Mouse (Mus musculus): ENCODE data around the gene Samd5. TPM values are rescaled to one million over a fixed set of nuclear protein-coding genes. Genes with fewer than 3 reads are reported as not detected.

Samd5 gene
- polyA plus RNA-seq, 1 experiment from 2014 or later, result 15.1 TPM

- H3K4me1 ChIP-seq (replicated peaks; ENCODE audit: control insufficient read depth, insufficient read depth, low read length), result no peaks in the 10 kb centered on the region
- H3K4me2 ChIP-seq (ENCODE audit: low read length), result no peak overlapping the region
- WGBS, result 37% methylated on average over 4 of the region's 4 CpGs
- no peak overlapping the region for H3K4me3 ChIP-seq (ENCODE audit: low read depth, low read length)
- H3K27me3 ChIP-seq (replicated peaks; ENCODE audit: control insufficient read depth, insufficient read depth, low read length), result no peaks in the 10 kb centered on the region
- ATAC-seq (replicated peaks; ENCODE audit: low FRiP score, low TSS enrichment, low read depth) (no peak), DNase-seq (ENCODE audit: low spot score) (peak; percentile 71)
- no peak overlapping the region for H3K27ac ChIP-seq (ENCODE audit: low read depth)
- no peak overlapping the region for H3K9ac ChIP-seq (ENCODE audit: low read length)
- H3K36me3 ChIP-seq (ENCODE audit: control insufficient read depth, insufficient read depth, low read length), result no peaks in the 10 kb centered on the region
- no peaks in the 10 kb centered on the region for H3K9me3 ChIP-seq (ENCODE audit: control insufficient read depth, low read length)
These were observed 99.4 kb downstream of the Samd5 start for GRCm38 (mm10) chr10:9575605-9576004.

GRCm38 (mm10) chr10:9574135-9574534 lies 100.9 kb downstream of the Samd5 start:
- Histone ChIP-seq H3K9ac (ENCODE audit: low read length) (no peak overlapping the region), H3K36me3 (ENCODE audit: control insufficient read depth, insufficient read depth, low read length) (no peaks in the 10 kb centered on the region), H3K4me2 (ENCODE audit: low read length) (no peak overlapping the region), H3K27me3 (replicated peaks; ENCODE audit: control insufficient read depth, insufficient read depth, low read length) (no peaks in the 10 kb centered on the region), H3K27ac (ENCODE audit: low read depth) (no peak overlapping the region), H3K9me3 (ENCODE audit: control insufficient read depth, low read length) (no peaks in the 10 kb centered on the region), H3K4me3 (ENCODE audit: low read depth, low read length) (no peak overlapping the region), H3K4me1 (replicated peaks; ENCODE audit: control insufficient read depth, insufficient read depth, low read length) (no peaks in the 10 kb centered on the region)
- ATAC-seq (replicated peaks; ENCODE audit: low FRiP score, low TSS enrichment, low read depth), result no peak
- DNase-seq (ENCODE audit: low spot score), result no peak
- 78% methylated on average over 4 of the region's 4 CpGs for WGBS

Other genes starting within 250 kb of the Samd5 start
- gene Stxbp5, start 225.9 kb upstream of the Samd5 start, polyA plus RNA-seq (2014; fragmentation: Nextera tagmentation; extraction: Ambion mirVana), result 9.7 and 10.0 TPM in 2 replicates